Mouse (Mus musculus) monocyte, adult 2 months (primary cell): Measurements from ENCODE around the gene Lrrd1.
"Not testable (repeated sequence)": the region's sequence is repeated elsewhere in the genome, so short reads cannot be mapped to it uniquely, and the experiment has no call there.

ENCODE experiments used
- DNase-seq, 2 experiments: peaks; one replicate each; pipeline ENCODE4 v3.0.0; 2022; ENCODE audit warnings: low spot score in 2 of 2, low read depth in 1 of 2

Gene Lrrd1

GRCm38 (mm10) chr5:3845026-3845425 is at the start of gene Lrrd1:
Lrrd1 (plus strand) TSS chr5:3845173.
- DNase-seq, result no peak

GRCm38 (mm10) chr5:3797101-3797500 is 47.9 kb upstream of the Lrrd1 start:
- DNase-seq, result not testable (repeated sequence)

GRCm38 (mm10) chr5:3798656-3799055 is 46.3 kb upstream of the Lrrd1 start:
- not testable (repeated sequence) for DNase-seq

- DNase-seq, result no peak
Observed at GRCm38 (mm10) chr5:3800041-3800440, 44.9 kb upstream of the Lrrd1 start.

GRCm38 (mm10) chr5:3800881-3801280 is 44.1 kb upstream of the Lrrd1 start:
- DNase-seq, result no peak

- no peak for DNase-seq
Observed at GRCm38 (mm10) chr5:3801672-3802432, 43.1 kb upstream of the Lrrd1 start.

GRCm38 (mm10) chr5:3802433-3803291 is 42.3 kb upstream of the Lrrd1 start, which contains the start of the genes Ankib1 and Krit1:
Ankib1 (minus strand) TSS chr5:3802925.
Krit1 (plus strand) TSS chr5:3803184.
- DNase-seq, result peak; percentile 35 to 72

- no peak for DNase-seq
Observed at GRCm38 (mm10) chr5:3803292-3804165, 41.4 kb upstream of the Lrrd1 start.

- DNase-seq, result no peak
Observed at GRCm38 (mm10) chr5:3808472-3808871, 36.5 kb upstream of the Lrrd1 start.

- no peak for DNase-seq
Observed at GRCm38 (mm10) chr5:3834107-3834506, 10.9 kb upstream of the Lrrd1 start.

GRCm38 (mm10) chr5:3870161-3870560 is 25.2 kb downstream of the Lrrd1 start:
- DNase-seq, result no peak

- no peak for DNase-seq
Observed at GRCm38 (mm10) chr5:3872348-3872747, 27.4 kb downstream of the Lrrd1 start.

- DNase-seq, result no peak
Observed at GRCm38 (mm10) chr5:3873485-3873884, 28.5 kb downstream of the Lrrd1 start.

GRCm38 (mm10) chr5:3886862-3887261 is 41.9 kb downstream of the Lrrd1 start:
- not testable (repeated sequence) for DNase-seq

- no peak for DNase-seq
Observed at GRCm38 (mm10) chr5:3889201-3889600, 44.2 kb downstream of the Lrrd1 start.

GRCm38 (mm10) chr5:3893459-3894293 is 48.7 kb downstream of the Lrrd1 start, which contains the start of gene Mterf1a:
Mterf1a (minus strand) TSS chr5:3893933.
- peak in 1 of 2 experiments; percentile 19 for DNase-seq

GRCm38 (mm10) chr5:3894294-3894619 is 49.3 kb downstream of the Lrrd1 start:
- DNase-seq, result not testable (repeated sequence)

- no peak for DNase-seq
Observed at GRCm38 (mm10) chr5:3905471-3905870, 60.5 kb downstream of the Lrrd1 start.
